Mouse (Mus musculus): ENCODE results near the gene Rrp9.

Gene Rrp9

GRCm38 (mm10) chr9:106475663-106476001, at the start of gene Rrp9:
Rrp9 (plus strand) TSS chr9:106475963.
- DNase-seq (ENCODE audit: low read depth, low spot score), result no peak

GRCm38 (mm10) chr9:106428719-106429220, 47.0 kb upstream of the Rrp9 start:
- DNase-seq (ENCODE audit: low read depth, low spot score), result no peak

- peak; percentile 97 for DNase-seq (ENCODE audit: low read depth, low spot score)
These were observed 46.3 kb upstream of the Rrp9 start, which contains the start of gene Rpl29 for GRCm38 (mm10) chr9:106429221-106430014. Rpl29 (plus strand) TSS chr9:106429454.

- DNase-seq (ENCODE audit: low read depth, low spot score), result no peak
These were observed 45.8 kb upstream of the Rrp9 start for GRCm38 (mm10) chr9:106430015-106430264.

GRCm38 (mm10) chr9:106433389-106433788, 42.4 kb upstream of the Rrp9 start:
- DNase-seq (ENCODE audit: low read depth, low spot score), result peak; percentile 20

- peak; percentile 36 for DNase-seq (ENCODE audit: low read depth, low spot score)
These were observed 39.2 kb upstream of the Rrp9 start for GRCm38 (mm10) chr9:106436566-106436965.

GRCm38 (mm10) chr9:106442680-106443079, 33.1 kb upstream of the Rrp9 start:
- no peak for DNase-seq (ENCODE audit: low read depth, low spot score)

GRCm38 (mm10) chr9:106444836-106445235, 30.9 kb upstream of the Rrp9 start:
- no peak for DNase-seq (ENCODE audit: low read depth, low spot score)

- DNase-seq (ENCODE audit: low read depth, low spot score), result peak; percentile 92
These were observed 28.4 kb upstream of the Rrp9 start, which contains the start of the genes Abhd14b and Abhd14a for GRCm38 (mm10) chr9:106447348-106447747. Abhd14b (plus strand) TSS chr9:106447459. Abhd14a (minus strand) TSS chr9:106447678.

GRCm38 (mm10) chr9:106447951-106448350, 27.8 kb upstream of the Rrp9 start:
- no peak for DNase-seq (ENCODE audit: low read depth, low spot score)

GRCm38 (mm10) chr9:106448498-106449031, 27.2 kb upstream of the Rrp9 start:
- DNase-seq (ENCODE audit: low read depth, low spot score), result peak; percentile 76

- DNase-seq (ENCODE audit: low read depth, low spot score), result no peak
These were observed 25.8 kb upstream of the Rrp9 start for GRCm38 (mm10) chr9:106449947-106450346.

- DNase-seq (ENCODE audit: low read depth, low spot score), result peak; percentile 66
These were observed 25.1 kb upstream of the Rrp9 start for GRCm38 (mm10) chr9:106450661-106451060.

GRCm38 (mm10) chr9:106451298-106451697, 24.5 kb upstream of the Rrp9 start:
- no peak for DNase-seq (ENCODE audit: low read depth, low spot score)

- DNase-seq (ENCODE audit: low read depth, low spot score), result no peak
These were observed 23.9 kb upstream of the Rrp9 start for GRCm38 (mm10) chr9:106451899-106452298.

- DNase-seq (ENCODE audit: low read depth, low spot score), result no peak
These were observed 23.4 kb upstream of the Rrp9 start for GRCm38 (mm10) chr9:106452351-106452750.

- DNase-seq (ENCODE audit: low read depth, low spot score), result peak; percentile 58
These were observed 22.9 kb upstream of the Rrp9 start for GRCm38 (mm10) chr9:106452821-106453220.

- DNase-seq (ENCODE audit: low read depth, low spot score), result peak; percentile 69
These were observed 22.3 kb upstream of the Rrp9 start, which contains the start of gene Pcbp4 for GRCm38 (mm10) chr9:106453271-106454070. Pcbp4 (plus strand) TSS chr9:106453291.

- DNase-seq (ENCODE audit: low read depth, low spot score), result peak; percentile 40
These were observed 21.5 kb upstream of the Rrp9 start for GRCm38 (mm10) chr9:106454071-106454761.

GRCm38 (mm10) chr9:106454888-106455681, 20.7 kb upstream of the Rrp9 start:
- DNase-seq (ENCODE audit: low read depth, low spot score), result peak; percentile 65
